8 mouse cellular contexts compared by ENCODE assay signal in the genomic region with DNA sequence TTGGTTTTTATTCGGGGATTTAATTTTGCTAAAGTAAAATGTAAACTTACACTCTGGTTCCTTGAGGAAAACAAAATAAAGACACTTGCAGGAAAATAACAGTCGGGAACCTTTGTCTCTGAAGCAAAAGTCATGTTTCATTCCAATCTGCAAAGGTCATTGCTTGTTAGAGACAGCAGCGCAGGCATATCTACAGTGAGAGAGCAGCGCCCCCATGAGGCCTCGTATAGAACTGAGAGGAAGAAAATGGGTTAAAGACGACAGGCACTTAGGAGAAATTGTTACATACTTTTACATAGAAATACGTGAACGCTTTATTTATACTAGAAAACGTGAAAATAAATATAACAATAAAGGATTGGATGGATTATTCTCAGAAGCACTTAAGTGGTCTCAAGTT.
DNase-seq lines count a peak whose midpoint lies in the region; ATAC-seq and TF ChIP-seq lines count a peak whose summit lies in the region.

No protein-coding gene starts in this region.

- no peaks in the 10 kb centered on the region for H3K4me1 ChIP-seq in hindbrain, embryonic 10.5 days (replicated peaks)
- H3K4me1 ChIP-seq in hindbrain, embryonic 13.5 days (replicated peaks), result no peaks in the 10 kb centered on the region
- H3K4me1 ChIP-seq in embryonic fibroblast, embryonic 13.5 days (ENCODE audit: control insufficient read depth, insufficient read depth, low read length), result no peaks in the 10 kb centered on the region

- no peak overlapping the region for H3K27ac ChIP-seq in hindbrain, embryonic 10.5 days
- H3K27ac ChIP-seq in hindbrain, embryonic 13.5 days, result no peak overlapping the region
- H3K27ac ChIP-seq in embryonic fibroblast, embryonic 13.5 days (ENCODE audit: insufficient read depth, low read length), result no peak overlapping the region

- no peak overlapping the region for H3K4me3 ChIP-seq in hindbrain, embryonic 10.5 days
- H3K4me3 ChIP-seq in hindbrain, embryonic 13.5 days, result no peak overlapping the region
- no peak overlapping the region for H3K4me3 ChIP-seq in embryonic fibroblast, embryonic 13.5 days (ENCODE audit: insufficient read depth, low read length)

- TF ChIP-seq POLR2A in embryonic fibroblast, embryonic 13.5 days (IDR thresholded peaks at IDR 0.05; ENCODE audit: low read depth, low read length), result no peak

- peak; percentile 36; the same call in 1 of the 2 replicates for TF ChIP-seq CTCF in embryonic fibroblast, embryonic 13.5 days (IDR thresholded peaks at IDR 0.05; ENCODE audit: borderline replicate concordance, insufficient read depth, low read length)

- 20% methylated on average over 9 of the region's 9 CpGs for WGBS in hindbrain, embryonic 10.5 days
- WGBS in hindbrain, embryonic 13.5 days, result 20% methylated on average over 9 of the region's 9 CpGs

- H3K36me3 ChIP-seq in hindbrain, embryonic 10.5 days, result no peaks in the 10 kb centered on the region
- no peaks in the 10 kb centered on the region for H3K36me3 ChIP-seq in hindbrain, embryonic 13.5 days

- no peak overlapping the region for H3K9ac ChIP-seq in hindbrain, embryonic 13.5 days

- no peak overlapping the region for H3K4me2 ChIP-seq in hindbrain, embryonic 13.5 days

- ATAC-seq in hindbrain, embryonic 13.5 days (ENCODE audit: low FRiP score), result no peak

- H3K9me3 ChIP-seq in hindbrain, embryonic 10.5 days, result no peaks in the 10 kb centered on the region
- no peaks in the 10 kb centered on the region for H3K9me3 ChIP-seq in hindbrain, embryonic 13.5 days

- DNase-seq in hindbrain, embryonic 10.5 days (ENCODE audit: low spot score), result peak; percentile 45
- DNase-seq in 416B (ENCODE audit: low read depth), result peak; percentile 38
- DNase-seq in adrenal gland, postnatal 14 days, result peak; percentile 44
- DNase-seq in layer of hippocampus, adult 18-20 months (ENCODE audit: low spot score in 2 of 2), result peak; percentile 3 to 57
- DNase-seq in right cerebral cortex, adult 18-20 months, result peak; percentile 18
- no peak for DNase-seq in thymus, adult 18-20 months

- H3K27me3 ChIP-seq in hindbrain, embryonic 10.5 days (ENCODE audit: insufficient read depth, poor library complexity, severe bottlenecking), result no peaks in the 10 kb centered on the region
- H3K27me3 ChIP-seq in hindbrain, embryonic 13.5 days, result no peaks in the 10 kb centered on the region

Comparison
In these comparisons a context has a peak if more than half of its experiments do, and no peak if none do; other contexts are left out.
1. DNase-seq: peak in hindbrain, embryonic 10.5 days (single experiment), 416B (single experiment), adrenal gland, postnatal 14 days (single experiment), layer of hippocampus, adult 18-20 months (2 of 2) and right cerebral cortex, adult 18-20 months (single experiment); none in thymus, adult 18-20 months (0 of 2).